Mouse (Mus musculus): ENCODE data around the gene Ung. TPM values are rescaled to one million over a fixed set of nuclear protein-coding genes. Genes with fewer than 3 reads are reported as not detected.
A peak's percentile ranks its signal among the peaks of the same experiment; 100 is the strongest.

The Ung gene
- total RNA-seq (2018; cell fraction: chromatin; rRNA removed) = 1 to 10 TPM in 12 of 26 experiments, under 1 TPM in 9, not detected in 5; 0.26 to 2.6 (median 1.1) TPM
- total RNA-seq (2018; cell fraction: cytosol; rRNA removed) = 1 to 10 TPM in 14 of 26 experiments, under 1 TPM in 12; 0.38 to 1.9 (median 1.1) TPM
- total RNA-seq (2018; cell fraction: nucleus; rRNA removed) = 10 to 100 TPM in 1 of 26 experiments, 1 to 10 TPM in 9, under 1 TPM in 14, not detected in 2; 0.30 to 10.5 (median 0.91) TPM
- polyA plus RNA-seq (2018) = 0.70 to 14.0 TPM (median 3.2 TPM) in 3 replicates

- H3K27ac ChIP-seq = no peak within 1 kb of the TSS
Observed at GRCm38 (mm10) chr5:114130211-114130605, at the start of gene Ung. Ung (plus strand) TSS chr5:114130386.

GRCm38 (mm10) chr5:114085501-114085900, 44.7 kb upstream of the Ung start:
- no peaks in the 10 kb centered on the region for H3K79me2 ChIP-seq (ENCODE audit: inconsistent target)
- H3K4me3 ChIP-seq (ENCODE audit: inconsistent target) = no peak overlapping the region
- no peak overlapping the region for H3K27ac ChIP-seq
- no peaks in the 10 kb centered on the region for H3K36me3 ChIP-seq (ENCODE audit: inconsistent target)
- 75% methylated on average over 14 of the region's 14 CpGs for WGBS (ENCODE audit: missing documents)

More at GRCm38 (mm10) chr5:114130211-114130605, at the start of gene Ung:
- under 1% methylated on average over 29 of the region's 29 CpGs for whole genome bisulfite sequencing (ENCODE audit: missing documents)
- H3K4me3 ChIP-seq (ENCODE audit: inconsistent target) = no peak within 1 kb of the TSS; the same call in 1 of the 2 replicates
- H3K79me2 ChIP-seq (ENCODE audit: inconsistent target) = no peaks in the 10 kb centered on the region
- H3K36me3 ChIP-seq (ENCODE audit: inconsistent target) = no peaks in the 10 kb centered on the region

DNA sequence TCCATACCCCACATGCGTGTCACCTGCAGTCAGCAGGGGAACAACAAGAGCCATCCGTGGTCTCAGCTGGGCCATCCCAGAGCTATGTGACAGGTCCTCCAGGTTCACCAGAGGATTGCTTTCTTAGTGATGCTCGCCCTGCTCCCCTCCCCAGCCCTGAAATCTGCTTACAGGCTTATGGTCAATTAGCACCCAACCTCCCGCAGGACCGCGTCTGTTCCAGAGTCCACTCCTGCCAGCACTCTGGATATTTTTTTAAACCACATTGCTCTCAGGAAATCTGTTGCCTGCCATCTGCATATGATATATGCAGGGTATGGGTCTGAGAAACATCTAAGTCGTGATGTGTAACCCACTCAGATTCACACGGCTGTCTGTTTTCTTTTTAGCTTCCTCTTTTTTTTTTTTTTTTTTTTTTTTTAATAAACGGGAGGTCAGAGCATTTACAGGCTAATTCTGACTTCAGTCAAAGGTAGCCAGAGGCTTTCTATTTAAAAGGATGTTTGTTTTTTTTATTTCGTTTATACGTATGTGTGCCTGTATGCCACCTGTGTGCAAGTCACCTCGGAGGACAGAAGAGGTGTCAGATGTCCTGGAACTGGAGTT, 42.2 kb upstream of the Ung start:
- no peak overlapping the region for H3K27ac ChIP-seq
- no peaks in the 10 kb centered on the region for H3K36me3 ChIP-seq (ENCODE audit: inconsistent target)
- no peak overlapping the region for H3K4me3 ChIP-seq (ENCODE audit: inconsistent target)
- WGBS (ENCODE audit: missing documents) = 63% methylated on average over 10 of the region's 12 CpGs
- H3K79me2 ChIP-seq (ENCODE audit: inconsistent target) = no peaks in the 10 kb centered on the region

GRCm38 (mm10) chr5:114090421-114091013, 39.7 kb upstream of the Ung start:
- 29% methylated on average over 7 of the region's 7 CpGs for WGBS (ENCODE audit: missing documents)
- Histone ChIP-seq H3K27ac (no peak overlapping the region), H3K36me3 (ENCODE audit: inconsistent target) (no peaks in the 10 kb centered on the region), H3K79me2 (ENCODE audit: inconsistent target) (no peaks in the 10 kb centered on the region), H3K4me3 (ENCODE audit: inconsistent target) (no peak overlapping the region)

DNA sequence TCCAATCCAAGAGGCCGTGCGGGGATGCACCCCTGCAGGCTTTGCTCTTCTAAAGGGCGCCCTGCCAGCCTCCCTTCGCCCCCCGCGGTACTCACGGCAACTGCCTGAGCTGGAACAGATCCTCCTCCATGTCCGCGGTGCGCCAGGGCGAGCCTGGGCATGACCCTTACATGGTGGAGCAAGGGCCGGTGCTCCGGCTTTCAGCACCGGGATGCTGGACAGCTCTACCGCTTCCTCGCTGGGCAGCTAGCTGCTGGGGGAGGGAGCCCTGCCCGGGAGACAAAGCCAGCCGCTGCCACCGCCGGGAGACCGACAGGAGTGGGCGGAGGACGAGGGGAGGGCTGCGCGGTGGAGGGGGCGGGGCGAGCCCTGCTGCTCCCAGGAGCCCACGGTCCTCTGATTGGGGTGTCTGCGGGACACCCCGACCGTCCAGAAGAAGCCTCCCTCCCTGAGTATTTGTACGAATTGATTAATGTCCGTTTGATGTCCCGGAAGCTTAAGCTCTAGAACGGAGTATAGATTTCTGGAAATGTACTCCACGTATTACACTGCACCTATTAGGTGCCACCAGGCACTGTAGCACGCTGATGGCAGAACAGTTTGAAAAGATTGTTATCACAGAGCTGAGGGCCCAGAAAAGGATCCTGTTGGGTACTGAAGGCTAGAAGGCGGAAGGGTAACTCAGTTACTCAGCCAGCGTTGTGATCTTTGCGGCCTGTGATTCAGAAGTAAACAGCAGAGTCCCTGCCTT, 39.0 kb upstream of the Ung start, which contains the start of gene Svop:
Svop (minus strand) TSS at position 514 of the 751 bp plus-strand sequence.
- H3K4me3 ChIP-seq (ENCODE audit: inconsistent target) = no peak within 1 kb of the TSS
- H3K27ac ChIP-seq = no peak within 1 kb of the TSS
- no peaks in the 10 kb centered on the region for H3K79me2 ChIP-seq (ENCODE audit: inconsistent target)
- WGBS (ENCODE audit: missing documents) = 4% methylated on average over 40 of the region's 40 CpGs
- no peaks in the 10 kb centered on the region for H3K36me3 ChIP-seq (ENCODE audit: inconsistent target)

DNA sequence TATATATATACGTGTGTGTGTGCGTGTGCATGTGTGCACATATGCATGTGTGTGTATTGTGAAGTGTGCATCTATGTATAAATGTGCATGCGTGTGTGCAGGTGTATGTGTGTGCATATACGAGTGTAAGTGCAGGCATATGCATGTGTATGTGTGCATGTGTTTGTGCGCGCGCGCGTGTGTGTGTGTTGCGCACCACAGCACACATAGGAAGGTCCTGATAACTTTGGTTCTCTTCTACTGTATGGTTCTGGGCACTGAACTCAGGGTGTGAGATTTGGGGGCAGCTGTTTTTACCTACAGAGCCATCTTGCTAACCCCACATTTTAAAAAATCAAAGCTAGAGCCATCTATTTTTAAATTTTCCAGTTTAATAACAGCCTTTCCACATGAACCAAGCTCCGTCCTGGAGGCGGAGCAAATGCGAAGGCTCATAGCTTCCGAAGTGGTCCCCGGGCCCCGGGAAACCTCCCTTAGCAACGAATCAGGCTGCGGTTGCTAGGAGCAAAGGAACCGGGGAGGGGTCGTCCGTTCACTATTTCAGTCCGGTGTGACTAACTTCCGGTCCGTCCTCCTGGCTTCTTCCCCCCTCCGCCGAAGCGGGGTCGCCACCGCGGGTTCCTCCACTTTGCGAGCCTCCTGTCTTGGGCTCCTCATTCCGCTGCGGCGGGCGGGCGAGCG, 30.3 kb upstream of the Ung start:
- H3K4me3 ChIP-seq (ENCODE audit: inconsistent target) = peak overlapping the region; percentile 34
- peaks cover 4% of the 10 kb centered on the region; the same call in 1 of the 2 replicates for H3K79me2 ChIP-seq (ENCODE audit: inconsistent target)
- 12% methylated on average over 37 of the region's 37 CpGs for WGBS (ENCODE audit: missing documents)
- no peak overlapping the region for H3K27ac ChIP-seq
- H3K36me3 ChIP-seq (ENCODE audit: inconsistent target) = no peaks in the 10 kb centered on the region

GRCm38 (mm10) chr5:114100390-114101099, 29.6 kb upstream of the Ung start:
- H3K36me3 ChIP-seq (ENCODE audit: inconsistent target) = no peaks in the 10 kb centered on the region; the same call in 1 of the 2 replicates
- peaks cover 4% of the 10 kb centered on the region; the same call in 1 of the 2 replicates for H3K79me2 ChIP-seq (ENCODE audit: inconsistent target)
- H3K27ac ChIP-seq = no peak overlapping the region
- peak overlapping the region; percentile 56 for H3K4me3 ChIP-seq (ENCODE audit: inconsistent target)
- 5% methylated on average over 64 of the region's 64 CpGs for WGBS (ENCODE audit: missing documents)

DNA sequence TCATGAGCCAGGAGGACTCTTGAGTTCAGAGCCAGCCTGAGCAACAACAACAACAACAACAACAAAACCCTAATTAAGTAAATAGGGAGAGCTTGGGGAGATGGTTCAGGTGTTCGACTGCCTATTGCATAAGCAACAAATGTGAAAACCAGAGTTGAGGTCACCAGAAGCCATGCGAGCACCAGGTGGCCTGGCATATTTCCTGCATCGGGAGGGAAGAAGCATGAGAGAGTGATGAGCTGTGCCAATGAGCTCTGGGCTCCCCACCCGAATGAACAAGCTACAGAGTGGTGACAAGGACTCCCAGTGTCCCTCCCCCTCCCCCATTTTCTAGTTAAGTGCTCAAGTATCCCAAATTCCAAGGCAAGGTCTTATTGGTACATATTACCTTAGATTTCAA, 28.3 kb upstream of the Ung start:
- 89% methylated on average over 4 of the region's 4 CpGs for WGBS (ENCODE audit: missing documents)
- H3K79me2 ChIP-seq (ENCODE audit: inconsistent target) = peaks cover 4% of the 10 kb centered on the region; the same call in 1 of the 2 replicates
- H3K4me3 ChIP-seq (ENCODE audit: inconsistent target) = no peak overlapping the region
- peaks cover 7% of the 10 kb centered on the region; the same call in 1 of the 2 replicates for H3K36me3 ChIP-seq (ENCODE audit: inconsistent target)
- H3K27ac ChIP-seq = no peak overlapping the region

- H3K4me3 ChIP-seq (ENCODE audit: inconsistent target) = no peak overlapping the region
- WGBS (ENCODE audit: missing documents) = 0% methylated on average over 1 of the region's 1 CpGs
- H3K27ac ChIP-seq = no peak overlapping the region
- H3K36me3 ChIP-seq (ENCODE audit: inconsistent target) = peaks cover 12% of the 10 kb centered on the region; the same call in 1 of the 2 replicates
- peaks cover 4% of the 10 kb centered on the region; the same call in 1 of the 2 replicates for H3K79me2 ChIP-seq (ENCODE audit: inconsistent target)
Observed at GRCm38 (mm10) chr5:114102807-114103206, 27.4 kb upstream of the Ung start.

DNA sequence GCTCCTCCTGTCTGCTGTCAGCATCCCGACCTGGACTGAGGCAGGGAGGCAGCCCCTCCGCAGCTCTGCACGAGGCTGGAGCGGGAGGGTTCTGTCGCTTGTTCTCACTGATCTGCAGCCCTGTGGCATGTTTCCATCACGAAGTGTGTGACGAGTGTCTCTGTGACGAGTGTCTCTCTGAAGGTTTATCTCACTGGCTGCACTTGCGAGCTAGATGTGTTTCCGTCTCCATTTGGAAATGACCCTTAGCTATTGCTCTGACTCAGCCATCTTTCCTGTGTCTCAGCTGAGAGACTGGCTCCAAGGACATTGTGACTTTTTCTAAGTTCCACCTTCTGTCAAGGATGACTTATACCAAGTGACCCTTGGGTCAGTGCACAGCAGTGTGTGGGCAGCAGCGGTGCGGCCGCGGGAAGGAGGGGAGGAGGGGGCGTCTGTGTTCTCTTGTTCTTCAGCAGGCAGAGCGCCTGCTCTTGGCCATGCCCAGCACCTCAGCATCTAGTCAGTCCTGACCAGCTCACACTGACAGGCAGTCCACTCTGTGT, 23.7 kb upstream of the Ung start:
- Histone ChIP-seq H3K36me3 (ENCODE audit: inconsistent target) (peaks cover 47% of the 10 kb centered on the region), H3K27ac (no peak overlapping the region), H3K4me3 (ENCODE audit: inconsistent target) (no peak overlapping the region), H3K79me2 (ENCODE audit: inconsistent target) (peaks cover 4% of the 10 kb centered on the region; the same call in 1 of the 2 replicates)
- 93% methylated on average over 16 of the region's 16 CpGs for WGBS (ENCODE audit: missing documents)

DNA sequence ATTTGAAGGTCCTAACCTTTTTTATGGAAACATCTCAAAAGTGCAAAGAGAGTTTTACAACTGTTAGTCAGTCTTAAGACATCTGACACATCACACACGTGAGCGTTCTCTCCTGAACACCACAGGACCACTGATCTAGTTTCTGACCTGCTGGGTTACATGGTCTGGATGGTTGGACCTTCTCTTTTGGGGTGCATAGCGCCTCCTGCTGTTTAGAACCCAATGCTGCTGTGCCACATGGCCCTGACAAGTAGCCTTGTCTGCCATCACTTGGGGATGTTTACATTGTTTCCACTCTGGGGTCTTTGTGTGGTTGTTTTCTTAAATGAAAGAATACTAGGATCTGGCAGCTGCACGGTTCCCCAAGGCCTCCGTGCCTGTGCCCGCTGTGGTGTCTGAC, 16.9 kb upstream of the Ung start:
- H3K4me3 ChIP-seq (ENCODE audit: inconsistent target) = no peak overlapping the region
- H3K36me3 ChIP-seq (ENCODE audit: inconsistent target) = peaks cover 38% of the 10 kb centered on the region
- no peak overlapping the region for H3K27ac ChIP-seq
- 93% methylated on average over 6 of the region's 6 CpGs for WGBS (ENCODE audit: missing documents)
- H3K79me2 ChIP-seq (ENCODE audit: inconsistent target) = no peaks in the 10 kb centered on the region

DNA sequence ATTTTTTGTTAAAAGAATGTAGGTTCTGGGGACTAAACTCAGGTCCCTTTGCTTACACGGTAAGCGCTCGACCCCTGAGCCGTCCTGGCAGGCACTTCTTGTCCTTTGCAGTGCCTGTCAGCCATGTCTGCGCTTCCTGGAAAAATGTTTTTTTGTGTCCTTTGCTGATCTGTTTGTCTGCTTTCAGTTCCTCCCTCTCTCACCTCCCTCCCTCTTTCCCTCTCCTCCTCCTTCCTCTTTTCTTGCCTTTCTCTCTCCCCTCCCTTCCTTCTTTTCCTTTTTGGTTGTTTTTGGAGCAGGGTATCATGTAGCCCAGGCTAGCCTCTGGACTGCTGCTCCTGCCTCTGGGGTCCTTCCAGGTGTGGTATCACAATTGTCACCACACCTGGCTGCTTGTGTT, 15.2 kb upstream of the Ung start:
- peaks cover 25% of the 10 kb centered on the region; the same call in 1 of the 2 replicates for H3K36me3 ChIP-seq (ENCODE audit: inconsistent target)
- H3K27ac ChIP-seq = no peak overlapping the region
- no peaks in the 10 kb centered on the region for H3K79me2 ChIP-seq (ENCODE audit: inconsistent target)
- WGBS (ENCODE audit: missing documents) = 30% methylated on average over 5 of the region's 5 CpGs
- H3K4me3 ChIP-seq (ENCODE audit: inconsistent target) = no peak overlapping the region

- H3K36me3 ChIP-seq (ENCODE audit: inconsistent target) = peaks cover 26% of the 10 kb centered on the region; the same call in 1 of the 2 replicates
- H3K79me2 ChIP-seq (ENCODE audit: inconsistent target) = no peaks in the 10 kb centered on the region
- WGBS (ENCODE audit: missing documents) = 37% methylated on average over 7 of the region's 7 CpGs
- H3K4me3 ChIP-seq (ENCODE audit: inconsistent target) = no peak overlapping the region
- H3K27ac ChIP-seq = no peak overlapping the region
Observed at GRCm38 (mm10) chr5:114116586-114116985, 13.6 kb upstream of the Ung start.
